Mouse (Mus musculus): ENCODE results near the gene Fosb. TPM values are rescaled to one million over a fixed set of nuclear protein-coding genes. Genes with fewer than 3 reads are reported as not detected.

Gene Fosb
- polyA plus RNA-seq, 1 experiment from 2014 or later: 0.20 TPM

DNA sequence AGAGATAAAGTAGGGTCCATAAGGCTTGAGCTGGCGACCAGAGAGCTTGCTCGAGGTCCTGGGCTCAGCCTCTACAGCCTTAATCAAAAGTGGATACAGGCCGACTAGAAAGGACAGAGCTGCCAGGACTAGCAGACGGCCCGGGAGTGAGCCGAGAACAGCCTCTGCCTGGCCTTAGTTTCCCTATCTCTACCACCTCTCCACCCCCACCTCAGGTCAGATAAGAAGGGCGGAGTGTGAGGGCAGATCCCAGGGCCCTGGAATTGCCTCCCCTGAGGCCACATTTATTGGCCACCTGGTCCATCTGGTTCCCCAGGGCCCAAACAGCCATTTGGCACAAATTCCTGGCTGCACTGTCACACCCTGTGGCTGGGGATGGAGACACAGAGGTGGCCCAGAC lies 44.7 kb downstream of the Fosb start:
- peaks cover 71% of the 10 kb centered on the region for H3K36me3 ChIP-seq
- no peak overlapping the region for H3K4me3 ChIP-seq (replicated peaks)
- no peak for ATAC-seq (ENCODE audit: insufficient number of reproducible peaks, insufficient read depth, low FRiP score, low TSS enrichment, low read depth)
- H3K27ac ChIP-seq: no peak overlapping the region
- 56% methylated on average over 7 of the region's 7 CpGs for WGBS
- no peak overlapping the region for H3K4me2 ChIP-seq
- no peaks in the 10 kb centered on the region for H3K27me3 ChIP-seq
- H3K9me3 ChIP-seq: no peaks in the 10 kb centered on the region
- peaks cover 29% of the 10 kb centered on the region for H3K4me1 ChIP-seq (replicated peaks)
- no peak overlapping the region for H3K9ac ChIP-seq (replicated peaks)

DNA sequence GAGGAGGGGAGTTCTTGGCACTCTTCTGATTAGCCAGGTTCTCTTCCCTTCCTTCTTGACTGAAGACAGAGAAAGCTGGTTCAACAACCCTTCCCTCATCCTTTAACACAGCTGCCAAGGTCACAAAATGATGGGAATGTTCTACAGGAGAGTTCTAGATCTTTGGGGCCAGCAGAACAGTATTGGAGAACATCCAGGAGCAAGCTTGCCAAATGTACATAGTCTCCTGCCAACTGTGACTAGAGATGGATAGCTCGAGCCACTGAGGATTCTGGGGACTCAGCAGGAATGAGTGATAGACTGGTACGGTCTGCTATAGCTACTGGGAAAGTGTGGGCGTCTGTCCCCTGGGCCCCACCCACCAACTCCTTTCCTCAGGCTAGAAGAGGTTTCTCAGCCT lies 51.5 kb downstream of the Fosb start:
- Histone ChIP-seq H3K4me2 (no peak overlapping the region), H3K27me3 (no peaks in the 10 kb centered on the region), H3K36me3 (peaks cover 88% of the 10 kb centered on the region), H3K4me3 (replicated peaks) (no peak overlapping the region), H3K27ac (no peak overlapping the region), H3K9ac (replicated peaks) (no peak overlapping the region), H3K9me3 (no peaks in the 10 kb centered on the region), H3K4me1 (replicated peaks) (no peaks in the 10 kb centered on the region)
- 83% methylated on average over 3 of the region's 3 CpGs for WGBS
- ATAC-seq (ENCODE audit: insufficient number of reproducible peaks, insufficient read depth, low FRiP score, low TSS enrichment, low read depth): no peak

DNA sequence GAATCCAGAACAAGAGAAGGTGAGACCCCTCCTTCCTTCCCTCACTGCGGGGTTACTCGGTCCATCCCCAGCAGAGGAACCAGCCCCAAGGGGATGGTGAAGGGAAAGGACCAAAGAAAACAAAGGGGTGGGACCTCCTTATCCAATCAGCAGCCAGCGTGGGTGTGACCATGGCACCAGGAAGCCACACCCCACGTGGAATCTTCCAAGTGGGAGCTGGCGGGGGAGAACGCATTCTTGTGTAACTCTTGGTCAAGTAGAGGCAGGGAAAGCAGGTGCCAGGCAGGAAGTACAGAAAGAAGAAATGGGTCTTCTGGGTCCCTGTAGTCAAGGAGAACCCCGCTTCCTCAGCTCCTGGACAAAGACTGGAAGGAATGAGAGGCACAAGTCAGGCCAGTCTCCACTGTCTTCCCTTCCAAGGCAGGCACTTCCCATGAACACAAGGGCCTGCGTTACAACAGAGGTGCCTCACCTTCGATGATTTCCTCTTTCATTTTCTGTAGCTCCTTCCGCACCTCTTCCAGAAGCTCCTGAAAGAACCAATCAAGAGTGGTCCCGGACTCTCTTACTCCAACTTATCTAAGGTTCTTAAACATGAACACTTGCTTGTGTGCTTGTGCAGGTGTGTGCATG lies 52.3 kb downstream of the Fosb start:
- Histone ChIP-seq H3K9me3 (no peaks in the 10 kb centered on the region), H3K36me3 (peaks cover 79% of the 10 kb centered on the region), H3K4me3 (replicated peaks) (no peak overlapping the region), H3K4me1 (replicated peaks) (no peaks in the 10 kb centered on the region), H3K9ac (replicated peaks) (no peak overlapping the region), H3K27me3 (no peaks in the 10 kb centered on the region), H3K4me2 (no peak overlapping the region), H3K27ac (no peak overlapping the region)
- 37% methylated on average over 11 of the region's 11 CpGs for WGBS
- ATAC-seq (ENCODE audit: insufficient number of reproducible peaks, insufficient read depth, low FRiP score, low TSS enrichment, low read depth): no peak

DNA sequence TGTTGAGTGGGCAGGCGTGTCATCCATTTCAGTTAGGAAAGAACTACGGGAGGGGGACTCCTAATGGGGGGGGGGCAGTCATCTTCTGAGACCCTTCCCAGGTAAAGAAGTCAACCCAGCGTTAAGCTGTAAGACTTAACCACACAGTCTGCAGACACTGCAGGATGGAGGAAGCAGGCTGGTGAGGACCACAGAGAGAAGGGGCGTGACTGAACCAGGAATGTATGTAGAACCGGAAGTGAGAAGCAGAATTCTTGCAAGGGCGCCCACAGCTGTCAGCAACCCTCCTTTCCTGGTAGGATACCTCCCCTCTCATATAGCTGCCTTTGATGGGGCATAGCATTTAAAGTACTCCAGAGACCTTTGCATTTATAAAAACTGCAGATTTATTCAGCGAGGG lies 53.3 kb downstream of the Fosb start:
- H3K9me3 ChIP-seq: no peaks in the 10 kb centered on the region
- H3K27ac ChIP-seq: no peak overlapping the region
- H3K4me1 ChIP-seq (replicated peaks): no peaks in the 10 kb centered on the region
- H3K4me2 ChIP-seq: no peak overlapping the region
- no peak for ATAC-seq (ENCODE audit: insufficient number of reproducible peaks, insufficient read depth, low FRiP score, low TSS enrichment, low read depth)
- no peak overlapping the region for H3K4me3 ChIP-seq (replicated peaks)
- WGBS: 88% methylated on average over 7 of the region's 7 CpGs
- H3K36me3 ChIP-seq: peaks cover 70% of the 10 kb centered on the region
- no peak overlapping the region for H3K9ac ChIP-seq (replicated peaks)
- no peaks in the 10 kb centered on the region for H3K27me3 ChIP-seq

DNA sequence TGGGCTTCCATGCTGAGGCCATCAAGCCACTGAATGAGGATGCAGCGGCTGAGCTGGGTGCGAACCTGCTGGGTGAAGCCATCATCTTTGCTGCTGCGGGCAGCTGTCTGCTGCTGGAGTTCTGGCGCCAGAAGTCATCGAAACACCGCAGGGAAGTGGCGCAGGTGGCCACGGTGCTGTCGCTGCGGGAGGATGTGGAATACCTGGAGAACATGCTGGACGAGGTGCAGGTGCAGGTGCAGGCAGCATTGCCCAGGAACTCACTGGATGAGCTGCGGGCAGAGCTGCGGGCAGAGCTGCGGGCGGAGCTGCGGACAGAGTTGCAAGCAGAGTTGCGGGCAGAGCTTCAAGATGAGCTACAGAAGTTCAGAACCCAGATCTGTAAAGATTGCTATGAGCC lies 54.5 kb downstream of the Fosb start:
- Histone ChIP-seq H3K9ac (replicated peaks) (no peak overlapping the region), H3K4me3 (replicated peaks) (no peak overlapping the region), H3K27me3 (no peaks in the 10 kb centered on the region), H3K9me3 (no peaks in the 10 kb centered on the region), H3K36me3 (peaks cover 58% of the 10 kb centered on the region), H3K4me1 (replicated peaks) (no peaks in the 10 kb centered on the region), H3K4me2 (no peak overlapping the region), H3K27ac (no peak overlapping the region)
- 80% methylated on average over 17 of the region's 17 CpGs for WGBS
- no peak for ATAC-seq (ENCODE audit: insufficient number of reproducible peaks, insufficient read depth, low FRiP score, low TSS enrichment, low read depth)

DNA sequence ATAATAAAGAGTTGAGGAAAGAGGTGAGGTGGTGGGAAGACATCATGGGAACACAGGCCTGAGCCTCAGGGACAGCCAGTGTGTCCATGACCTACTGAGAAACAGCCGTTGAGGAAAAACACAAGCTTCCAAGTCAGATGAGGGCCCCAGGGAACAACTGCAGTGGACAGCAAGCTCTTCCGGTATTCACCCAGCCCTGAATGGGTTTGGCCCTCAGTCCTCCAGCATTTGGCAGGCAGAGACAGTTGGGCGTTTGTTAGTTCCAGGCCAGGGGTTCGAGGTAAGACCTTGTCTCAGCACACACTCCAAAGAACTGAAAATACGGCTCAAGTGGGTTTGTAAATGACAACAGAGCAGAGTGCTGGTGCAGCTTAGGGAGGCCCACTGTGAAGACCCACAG lies 56.4 kb downstream of the Fosb start:
- Histone ChIP-seq H3K4me2 (no peak overlapping the region), H3K4me1 (replicated peaks) (no peaks in the 10 kb centered on the region; the same call in 1 of the 2 replicates), H3K27ac (no peak overlapping the region), H3K9ac (replicated peaks) (no peak overlapping the region), H3K4me3 (replicated peaks) (no peak overlapping the region), H3K9me3 (no peaks in the 10 kb centered on the region), H3K36me3 (peaks cover 39% of the 10 kb centered on the region), H3K27me3 (no peaks in the 10 kb centered on the region)
- WGBS: 69% methylated on average over 5 of the region's 5 CpGs
- no peak for ATAC-seq (ENCODE audit: insufficient number of reproducible peaks, insufficient read depth, low FRiP score, low TSS enrichment, low read depth)

Other genes starting within 250 kb of the Fosb start
- gene Dmwd, start 233.8 kb downstream of the Fosb start, polyA plus RNA-seq (2016; fragmentation: Nextera tagmentation; extraction: Ambion mirVana): 17.9 and 21.6 TPM in 2 replicates
- gene Dmpk, start 226.2 kb downstream of the Fosb start, polyA plus RNA-seq (2016; fragmentation: Nextera tagmentation; extraction: Ambion mirVana): 17.7 and 18.9 TPM in 2 replicates
- 11.2 and 12.5 TPM in 2 replicates for gene Six5, start 215.5 kb downstream of the Fosb start, polyA plus RNA-seq (2016; fragmentation: Nextera tagmentation; extraction: Ambion mirVana)
- 3.3 and 3.5 TPM in 2 replicates for gene Gm4969, start 191.7 kb downstream of the Fosb start, polyA plus RNA-seq (2016; fragmentation: Nextera tagmentation; extraction: Ambion mirVana)
- 19.3 and 19.6 TPM in 2 replicates for gene Fbxo46, start 190.2 kb downstream of the Fosb start, polyA plus RNA-seq (2016; fragmentation: Nextera tagmentation; extraction: Ambion mirVana)
- 15.9 and 17.2 TPM in 2 replicates for gene Qpctl, start 160.8 kb downstream of the Fosb start, polyA plus RNA-seq (2016; fragmentation: Nextera tagmentation; extraction: Ambion mirVana)
- gene Snrpd2, start 160.3 kb downstream of the Fosb start, polyA plus RNA-seq (2016; fragmentation: Nextera tagmentation; extraction: Ambion mirVana): 161 and 170 TPM in 2 replicates
- gene Gipr, start 143.9 kb downstream of the Fosb start, polyA plus RNA-seq (2016; fragmentation: Nextera tagmentation; extraction: Ambion mirVana): 0.18 and 0.36 TPM in 2 replicates
- gene Eml2, start 133.6 kb downstream of the Fosb start, polyA plus RNA-seq (2016; fragmentation: Nextera tagmentation; extraction: Ambion mirVana): 3.9 and 5.9 TPM in 2 replicates
- 4.4 and 5.7 TPM in 2 replicates for gene Gpr4, start 97.5 kb downstream of the Fosb start, polyA plus RNA-seq (2016; fragmentation: Nextera tagmentation; extraction: Ambion mirVana)
- gene Opa3, start 81.7 kb downstream of the Fosb start, polyA plus RNA-seq (2016; fragmentation: Nextera tagmentation; extraction: Ambion mirVana): 38.7 and 39.5 TPM in 2 replicates
- gene Vasp, start 38.2 kb downstream of the Fosb start, polyA plus RNA-seq (2016; fragmentation: Nextera tagmentation; extraction: Ambion mirVana): 66.4 and 68.8 TPM in 2 replicates
- gene Ppm1n, start 30.0 kb downstream of the Fosb start, polyA plus RNA-seq (2016; fragmentation: Nextera tagmentation; extraction: Ambion mirVana): not detected in 2 replicates
- 12.4 and 12.8 TPM in 2 replicates for gene Rtn2, start 27.4 kb downstream of the Fosb start, polyA plus RNA-seq (2016; fragmentation: Nextera tagmentation; extraction: Ambion mirVana)
- gene Ercc1, start 34.7 kb upstream of the Fosb start, polyA plus RNA-seq (2016; fragmentation: Nextera tagmentation; extraction: Ambion mirVana): 92.3 and 105 TPM in 2 replicates
- 28.4 TPM in 2 replicates for gene Cd3eap, start 49.4 kb upstream of the Fosb start, polyA plus RNA-seq (2016; fragmentation: Nextera tagmentation; extraction: Ambion mirVana)
- 7.1 and 9.3 TPM in 2 replicates for gene Ppp1r13l, start 49.7 kb upstream of the Fosb start, polyA plus RNA-seq (2016; fragmentation: Nextera tagmentation; extraction: Ambion mirVana)
- 22.9 and 23.8 TPM in 2 replicates for gene Ercc2, start 72.0 kb upstream of the Fosb start, polyA plus RNA-seq (2016; fragmentation: Nextera tagmentation; extraction: Ambion mirVana)
- 6.7 and 7.8 TPM in 2 replicates for gene Klc3, start 94.1 kb upstream of the Fosb start, polyA plus RNA-seq (2016; fragmentation: Nextera tagmentation; extraction: Ambion mirVana)
- gene Ckm, start 94.7 kb upstream of the Fosb start, polyA plus RNA-seq (2016; fragmentation: Nextera tagmentation; extraction: Ambion mirVana): 0.25 and 0.42 TPM in 2 replicates
- gene Mark4, start 148.8 kb upstream of the Fosb start, polyA plus RNA-seq (2016; fragmentation: Nextera tagmentation; extraction: Ambion mirVana): 13.5 and 13.6 TPM in 2 replicates
- gene Exoc3l2, start 153.3 kb upstream of the Fosb start, polyA plus RNA-seq (2016; fragmentation: Nextera tagmentation; extraction: Ambion mirVana): 1.5 and 1.8 TPM in 2 replicates
- 3.6 and 4.1 TPM in 2 replicates for gene Bloc1s3, start 198.3 kb upstream of the Fosb start, polyA plus RNA-seq (2016; fragmentation: Nextera tagmentation; extraction: Ambion mirVana)
- gene Trappc6a, start 198.3 kb upstream of the Fosb start, polyA plus RNA-seq (2016; fragmentation: Nextera tagmentation; extraction: Ambion mirVana): 79.4 and 80.0 TPM in 2 replicates
- gene Nkpd1, start 207.8 kb upstream of the Fosb start, polyA plus RNA-seq (2016; fragmentation: Nextera tagmentation; extraction: Ambion mirVana): 0.14 TPM in 1 of 2 replicates, not detected in the other